Mouse (Mus musculus) bone marrow, adult 2 months (tissue): ENCODE data around the gene Sorbs2. TPM values are rescaled to one million over a fixed set of nuclear protein-coding genes. Genes with fewer than 3 reads are reported as not detected.

Source experiments
- H3K27ac ChIP-seq: fragments of 200-500 bp; 2 replicates; pipeline ENCODE4 v1.5.1; 2012; ENCODE audit warnings: low read depth, mild to moderate bottlenecking, control low read depth, inconsistent platforms, low read length; ENCODE audit not compliant: control insufficient read depth, poor library complexity, insufficient read depth
- H3K4me1 ChIP-seq: fragments of 200-500 bp; 2 replicates; pipeline ENCODE4 v1.6.1; 2011; ENCODE audit warnings: low read length; ENCODE audit not compliant: control insufficient read depth, insufficient read depth
- H3K4me3 ChIP-seq: fragments of 200-500 bp; replicated peaks from 2 replicates; pipeline ENCODE3; 2011; ENCODE audit warnings: mild to moderate bottlenecking, low read depth, low read length, control low read depth; ENCODE audit not compliant: control insufficient read depth
- CTCF ChIP-seq: fragments of 200-500 bp; IDR thresholded peaks from 2 replicates; pipeline ENCODE4 v1.5.1; 2011; ENCODE audit warnings: low read length, control low read depth; ENCODE audit not compliant: control insufficient read depth, insufficient read depth
- POLR2A ChIP-seq: fragments of 200-500 bp; IDR thresholded peaks from 2 replicates; pipeline ENCODE4 v1.6.1; 2011; ENCODE audit warnings: low read depth, mild to moderate bottlenecking, control low read depth, low read length, borderline replicate concordance; ENCODE audit not compliant: control insufficient read depth
- WGBS: fragments of 180-500 bp; shearing (Covaris S2); methylation state at CpG from one replicate; pipeline ENCODE4 v1.1.7; 2018; 5-methylcytosine and 5-hydroxymethylcytosine counted together
- polyA plus RNA-seq: library from polyadenylated mRNA; stranded (reverse); fragments of >200 nt; gene quantifications from 2 replicates; pipeline ENCODE4 v1.2.4, GENCODE M21; 2011; ENCODE audit warnings: low replicate concordance; ENCODE audit not compliant: missing spikeins, insufficient read depth, insufficient read length

The Sorbs2 gene
- 4.8 and 6.5 TPM in 2 replicates for polyA plus RNA-seq

DNA sequence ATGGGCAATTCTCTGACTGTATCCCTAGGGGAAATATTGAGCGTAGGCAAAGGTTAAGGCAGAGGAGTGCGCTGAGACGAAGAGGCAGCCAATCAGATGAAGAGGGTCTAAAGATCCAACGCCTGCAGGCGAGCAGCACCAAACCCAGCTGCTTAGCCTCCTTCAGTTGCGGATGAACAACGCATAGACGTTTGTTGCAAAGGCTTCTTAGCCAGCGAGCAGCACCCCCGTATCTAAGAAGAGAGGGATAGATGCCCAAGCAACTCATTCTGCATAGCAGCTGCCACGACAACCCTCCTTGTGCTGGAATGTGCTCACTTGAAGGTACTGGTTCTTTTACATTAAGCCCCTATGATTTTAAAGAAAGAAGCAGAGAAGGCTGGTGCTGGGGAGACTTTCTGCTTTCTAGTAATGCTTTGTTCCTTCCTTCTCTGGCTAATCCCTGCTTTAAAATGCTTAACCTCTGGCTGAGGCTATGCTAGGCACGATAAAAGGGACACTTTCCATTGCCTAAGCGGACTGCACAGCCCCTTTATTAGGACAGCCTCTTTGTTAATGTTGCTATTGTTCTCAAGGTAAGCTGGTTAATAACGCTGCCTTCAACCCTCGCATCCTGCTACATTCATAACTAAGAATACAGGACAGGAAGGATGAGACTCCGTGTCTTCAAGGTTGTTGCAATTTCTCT, at the start of gene Sorbs2:
Gene Sorbs2, plus strand, starts transcription at position 155 of the 688 bp plus-strand sequence.
- WGBS = 54% methylated on average over 16 of the region's 16 CpGs
- Histone ChIP-seq H3K4me1 (no peaks in the 10 kb centered on the region), H3K27ac (no peak within 1 kb of the TSS), H3K4me3 (no peak within 1 kb of the TSS)
- no peak for TF ChIP-seq CTCF
- TF ChIP-seq POLR2A = no peak

DNA sequence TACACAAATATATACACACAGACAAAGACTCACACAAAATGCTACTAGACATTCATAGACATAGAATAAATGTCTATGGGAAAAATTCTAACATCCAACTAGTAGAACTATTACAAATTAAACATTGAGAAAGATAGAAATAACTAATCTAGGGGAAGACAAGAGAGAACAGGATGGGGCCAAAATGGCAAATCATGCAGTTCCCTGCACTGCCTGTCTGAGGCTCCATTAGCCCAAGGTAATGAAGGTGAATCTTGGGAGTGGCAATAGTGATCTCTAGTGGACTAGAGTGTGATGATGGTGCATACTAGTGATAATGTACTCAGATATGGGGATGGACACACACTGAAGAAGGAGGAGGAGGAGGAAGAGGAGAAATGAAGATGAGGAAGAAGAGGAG, 49.7 kb upstream of the Sorbs2 start:
- TF ChIP-seq CTCF = no peak
- Histone ChIP-seq H3K4me3 (no peak overlapping the region), H3K27ac (no peak overlapping the region), H3K4me1 (no peaks in the 10 kb centered on the region)

GRCm38 (mm10) chr8:45469006-45469405, 38.6 kb upstream of the Sorbs2 start:
- no peak overlapping the region for H3K27ac ChIP-seq
- H3K4me1 ChIP-seq = no peaks in the 10 kb centered on the region
- no peak overlapping the region for H3K4me3 ChIP-seq
- TF ChIP-seq POLR2A (no peak), CTCF (no peak)
- WGBS = 64% methylated on average over 2 of the region's 2 CpGs

DNA sequence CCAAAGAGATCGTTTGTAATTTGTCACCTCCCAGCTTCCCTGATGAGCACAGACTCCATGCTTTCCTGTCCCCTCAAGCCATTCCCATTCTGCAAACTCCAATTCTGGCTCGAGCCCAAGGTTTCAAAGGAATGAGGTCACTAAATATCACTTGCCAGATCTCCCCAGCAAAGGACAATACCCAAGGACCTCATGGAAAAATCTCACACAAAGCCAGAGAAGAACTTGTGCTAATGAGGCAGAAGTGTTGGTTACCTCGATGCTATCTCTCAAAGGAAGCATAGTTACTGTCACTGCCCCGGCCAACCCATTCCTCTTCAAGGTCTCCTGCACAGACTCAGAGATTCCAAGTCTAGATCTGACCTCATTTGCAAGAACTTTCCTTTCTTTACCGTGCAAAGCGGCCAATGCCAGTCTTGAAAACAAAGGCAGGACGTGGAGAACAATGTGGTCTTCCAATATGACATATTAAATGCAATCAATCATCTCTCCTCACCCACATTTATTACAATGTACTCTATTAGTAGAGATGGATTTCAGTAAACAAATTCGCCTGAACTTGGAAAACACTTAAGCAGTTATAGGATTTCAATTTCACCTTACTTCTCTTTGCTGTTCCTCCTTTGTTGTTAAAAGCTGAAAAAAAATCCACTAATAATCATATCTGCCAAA, 37.9 kb upstream of the Sorbs2 start:
- 54% methylated on average over 8 of the region's 8 CpGs for WGBS
- Histone ChIP-seq H3K4me3 (no peak overlapping the region), H3K27ac (no peak overlapping the region), H3K4me1 (no peaks in the 10 kb centered on the region)
- TF ChIP-seq CTCF = no peak
- no peak for TF ChIP-seq POLR2A

DNA sequence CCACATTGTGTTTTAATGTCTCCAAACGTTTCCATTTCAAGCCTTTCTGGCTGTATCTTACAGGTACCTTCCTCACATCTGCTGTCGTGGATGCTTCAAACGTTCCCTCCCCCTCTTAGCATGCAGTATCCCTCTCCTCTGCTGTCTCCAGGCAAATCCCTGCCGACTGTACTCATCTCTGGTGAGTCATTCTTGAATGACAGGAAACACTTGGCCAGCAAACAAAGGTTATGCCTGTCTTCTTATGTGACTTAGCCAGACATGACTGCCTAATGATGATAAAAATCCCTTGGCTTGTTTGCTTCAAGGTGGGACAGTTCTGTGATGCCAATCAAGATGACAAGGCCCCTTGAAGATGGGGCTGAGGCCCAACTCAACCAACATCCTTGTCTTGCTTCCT, 26.7 kb upstream of the Sorbs2 start:
- H3K27ac ChIP-seq = no peak overlapping the region
- TF ChIP-seq CTCF (no peak), POLR2A (no peak)
- WGBS = 61% methylated on average over 4 of the region's 4 CpGs
- H3K4me1 ChIP-seq = no peaks in the 10 kb centered on the region
- no peak overlapping the region for H3K4me3 ChIP-seq

DNA sequence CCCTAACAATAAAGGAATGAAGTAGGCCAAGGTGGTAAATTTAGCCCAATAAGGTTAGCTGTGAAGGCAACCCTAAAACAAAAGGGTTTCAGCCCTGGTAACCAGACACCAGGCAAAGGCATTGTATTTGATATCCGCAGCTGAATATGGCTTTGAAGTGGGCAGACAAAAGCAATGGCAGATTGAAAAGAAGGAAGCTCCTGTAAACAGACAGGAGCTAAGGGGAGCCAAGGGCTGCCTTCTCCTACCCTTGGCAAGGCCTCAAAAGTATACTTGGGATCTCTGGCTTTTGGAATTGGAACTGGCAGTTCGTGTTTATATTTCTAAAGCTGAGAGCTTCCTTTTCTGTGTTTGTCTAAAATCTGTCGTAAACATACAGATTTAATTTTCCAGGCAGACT, 21.3 kb upstream of the Sorbs2 start:
- TF ChIP-seq CTCF (no peak), POLR2A (no peak)
- Histone ChIP-seq H3K4me1 (no peaks in the 10 kb centered on the region), H3K4me3 (no peak overlapping the region), H3K27ac (no peak overlapping the region)
- 81% methylated on average over 3 of the region's 3 CpGs for WGBS

DNA sequence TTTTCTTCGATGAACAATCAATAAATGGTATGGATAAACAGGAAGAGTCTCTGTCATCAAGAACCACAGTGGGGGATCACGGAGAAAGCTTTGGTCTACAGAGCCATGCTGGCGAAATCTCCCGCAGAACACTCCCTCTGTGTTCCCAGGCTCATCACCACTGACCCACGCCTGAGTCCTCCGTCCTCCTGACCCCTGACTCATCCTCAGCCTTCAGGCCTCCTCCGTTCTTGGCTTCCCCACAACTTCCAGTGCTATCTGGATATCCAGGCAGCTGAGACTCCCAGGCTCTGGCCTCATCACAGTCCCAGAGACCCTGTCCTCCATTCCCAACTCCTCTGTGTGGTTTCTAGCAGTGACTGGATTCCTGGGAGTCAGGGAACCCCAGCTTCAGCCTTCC, 3.6 kb upstream of the Sorbs2 start:
- no peaks in the 10 kb centered on the region for H3K4me1 ChIP-seq
- H3K4me3 ChIP-seq = no peak overlapping the region
- TF ChIP-seq CTCF (no peak), POLR2A (no peak)
- no peak overlapping the region for H3K27ac ChIP-seq
- 78% methylated on average over 7 of the region's 7 CpGs for WGBS

GRCm38 (mm10) chr8:45506376-45506775, 1.2 kb upstream of the Sorbs2 start:
- Histone ChIP-seq H3K27ac (no peak overlapping the region), H3K4me3 (no peak overlapping the region), H3K4me1 (no peaks in the 10 kb centered on the region)
- WGBS = 52% methylated on average over 4 of the region's 4 CpGs
- TF ChIP-seq POLR2A (no peak), CTCF (no peak)
